Mouse (Mus musculus): ENCODE results near the gene Mras. TPM values are rescaled to one million over a fixed set of nuclear protein-coding genes. Genes with fewer than 3 reads are reported as not detected.

The Mras gene
- total RNA-seq, 1 experiment from 2014 or later = 0.47 TPM

- no peak for ATAC-seq (ENCODE audit: extremely low read depth, insufficient number of reproducible peaks, low FRiP score, poor library complexity, severe bottlenecking)
Measured at GRCm38 (mm10) chr9:99382556-99382955, 54.6 kb downstream of the Mras start.

- no peak for ATAC-seq (ENCODE audit: extremely low read depth, insufficient number of reproducible peaks, low FRiP score, poor library complexity, severe bottlenecking)
Measured at GRCm38 (mm10) chr9:99379194-99379593, 58.0 kb downstream of the Mras start.

- ATAC-seq (ENCODE audit: extremely low read depth, insufficient number of reproducible peaks, low FRiP score, poor library complexity, severe bottlenecking) = no peak
Measured at GRCm38 (mm10) chr9:99376591-99377418, 60.4 kb downstream of the Mras start.

- no peak for ATAC-seq (ENCODE audit: extremely low read depth, insufficient number of reproducible peaks, low FRiP score, poor library complexity, severe bottlenecking)
Measured at GRCm38 (mm10) chr9:99368431-99368830, 68.8 kb downstream of the Mras start.

GRCm38 (mm10) chr9:99365906-99366305 is 71.3 kb downstream of the Mras start:
- no peak for ATAC-seq (ENCODE audit: extremely low read depth, insufficient number of reproducible peaks, low FRiP score, poor library complexity, severe bottlenecking)

- ATAC-seq (ENCODE audit: extremely low read depth, insufficient number of reproducible peaks, low FRiP score, poor library complexity, severe bottlenecking) = no peak
Measured at GRCm38 (mm10) chr9:99363076-99363475, 74.1 kb downstream of the Mras start.

DNA sequence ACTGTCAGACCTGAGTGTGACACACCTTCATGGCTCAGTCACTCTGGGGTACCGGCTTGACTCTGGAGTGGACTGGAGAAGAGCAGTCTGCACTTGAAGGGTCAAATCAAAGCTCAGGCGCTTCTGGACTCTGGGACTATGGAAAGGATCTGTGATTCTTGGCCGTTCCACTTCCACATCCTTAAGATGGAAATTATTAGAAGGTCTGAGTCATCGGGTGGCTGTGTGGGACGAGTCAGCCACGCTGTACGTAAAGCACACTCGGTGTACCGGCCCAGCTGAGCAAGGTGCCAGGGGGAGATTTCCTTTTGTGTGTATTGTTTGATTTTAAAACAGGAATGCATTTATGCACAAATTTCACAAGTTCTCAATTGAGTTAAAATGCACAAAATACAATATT is 75.2 kb downstream of the Mras start:
- no peak for ATAC-seq (ENCODE audit: extremely low read depth, insufficient number of reproducible peaks, low FRiP score, poor library complexity, severe bottlenecking)

DNA sequence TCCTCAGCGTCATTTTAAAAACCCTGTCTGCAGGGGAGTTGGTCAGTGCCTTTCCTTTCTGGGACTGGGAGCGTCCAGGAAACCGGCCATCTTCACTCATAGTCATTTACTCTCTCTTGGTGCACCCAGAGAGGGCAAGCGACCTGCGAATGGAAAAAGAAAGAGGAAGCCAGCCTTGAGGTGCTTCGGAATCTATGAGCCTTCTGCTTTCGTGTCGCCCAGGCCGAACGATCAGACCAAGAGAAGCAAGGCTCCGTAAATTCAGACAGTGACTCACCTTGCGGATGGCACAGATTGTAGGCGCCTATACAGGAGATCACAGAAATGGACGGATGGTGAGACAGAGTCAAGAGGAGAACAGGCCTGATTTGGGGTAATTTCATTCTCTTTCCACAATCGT is 78.2 kb downstream of the Mras start:
- no peak for ATAC-seq (ENCODE audit: extremely low read depth, insufficient number of reproducible peaks, low FRiP score, poor library complexity, severe bottlenecking)

GRCm38 (mm10) chr9:99357921-99358692 is 79.1 kb downstream of the Mras start, which contains the start of gene Esyt3:
Gene Esyt3, minus strand, starts transcription at chr9:99358557.
- no peak for ATAC-seq (ENCODE audit: extremely low read depth, insufficient number of reproducible peaks, low FRiP score, poor library complexity, severe bottlenecking)

DNA sequence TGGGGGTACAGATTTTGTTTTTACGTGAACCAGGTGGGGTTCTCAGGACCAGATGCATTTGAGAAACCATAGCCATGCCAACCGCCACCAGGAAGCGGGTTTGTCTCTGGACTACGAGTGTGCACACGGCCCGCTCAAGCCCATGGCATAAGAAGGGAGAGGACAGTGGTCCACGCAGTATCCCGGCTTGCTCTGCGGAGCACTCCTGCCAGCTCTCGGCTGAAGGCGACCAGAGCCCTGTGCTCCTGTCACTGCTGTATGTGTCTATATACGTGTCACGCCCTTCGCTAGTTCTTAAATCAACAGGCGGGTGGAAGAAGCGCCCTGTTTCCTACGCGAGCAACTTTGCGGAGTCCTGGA is 79.6 kb downstream of the Mras start:
- ATAC-seq (ENCODE audit: extremely low read depth, insufficient number of reproducible peaks, low FRiP score, poor library complexity, severe bottlenecking) = no peak

GRCm38 (mm10) chr9:99355971-99356370 is 81.2 kb downstream of the Mras start:
- ATAC-seq (ENCODE audit: extremely low read depth, insufficient number of reproducible peaks, low FRiP score, poor library complexity, severe bottlenecking) = no peak

GRCm38 (mm10) chr9:99354796-99355195 is 82.4 kb downstream of the Mras start:
- ATAC-seq (ENCODE audit: extremely low read depth, insufficient number of reproducible peaks, low FRiP score, poor library complexity, severe bottlenecking) = no peak

DNA sequence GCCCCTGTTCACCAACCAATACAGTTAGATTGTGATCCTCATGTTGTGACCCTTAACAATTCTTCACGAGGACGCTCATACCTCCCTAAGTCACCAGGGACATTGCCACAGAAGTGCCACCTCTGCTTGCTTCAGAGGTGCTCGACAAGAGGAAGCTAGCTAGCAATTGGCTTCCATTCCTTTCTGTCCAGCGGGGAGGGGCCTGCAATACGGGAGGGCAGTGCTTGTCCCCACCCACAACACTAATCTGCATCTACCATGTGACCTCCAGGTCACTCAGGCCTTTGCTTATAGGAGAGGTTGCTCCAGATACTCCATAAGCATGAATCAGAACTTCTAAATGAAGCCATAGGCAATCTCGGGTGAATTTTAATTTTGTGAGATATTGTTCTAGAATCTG is 83.8 kb downstream of the Mras start:
- ATAC-seq (ENCODE audit: extremely low read depth, insufficient number of reproducible peaks, low FRiP score, poor library complexity, severe bottlenecking) = no peak

GRCm38 (mm10) chr9:99352964-99353363 is 84.2 kb downstream of the Mras start:
- no peak for ATAC-seq (ENCODE audit: extremely low read depth, insufficient number of reproducible peaks, low FRiP score, poor library complexity, severe bottlenecking)

- ATAC-seq (ENCODE audit: extremely low read depth, insufficient number of reproducible peaks, low FRiP score, poor library complexity, severe bottlenecking) = no peak
Measured at GRCm38 (mm10) chr9:99345351-99345792, 91.8 kb downstream of the Mras start.

DNA sequence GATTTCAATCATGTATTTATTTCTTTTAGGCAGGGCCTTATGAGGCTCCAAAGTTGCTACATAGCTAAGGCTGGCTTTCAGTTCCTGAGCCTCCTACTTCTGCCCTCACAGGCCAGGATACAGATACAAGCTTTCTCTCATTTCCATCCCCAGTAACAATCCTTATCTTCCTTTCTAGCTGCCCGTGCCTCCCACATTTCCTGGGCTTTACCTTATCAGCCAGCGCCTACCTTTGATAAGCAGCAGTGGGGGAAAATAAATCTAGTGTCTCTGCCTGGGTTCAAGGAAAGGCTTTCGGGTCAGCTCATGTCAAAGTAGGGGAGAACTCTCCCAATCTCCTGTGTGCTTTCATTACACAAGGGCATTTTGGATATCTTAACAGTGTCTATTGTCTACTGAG is 95.6 kb downstream of the Mras start:
- ATAC-seq (ENCODE audit: extremely low read depth, insufficient number of reproducible peaks, low FRiP score, poor library complexity, severe bottlenecking) = no peak

GRCm38 (mm10) chr9:99340126-99340525 is 97.1 kb downstream of the Mras start:
- no peak for ATAC-seq (ENCODE audit: extremely low read depth, insufficient number of reproducible peaks, low FRiP score, poor library complexity, severe bottlenecking)

DNA sequence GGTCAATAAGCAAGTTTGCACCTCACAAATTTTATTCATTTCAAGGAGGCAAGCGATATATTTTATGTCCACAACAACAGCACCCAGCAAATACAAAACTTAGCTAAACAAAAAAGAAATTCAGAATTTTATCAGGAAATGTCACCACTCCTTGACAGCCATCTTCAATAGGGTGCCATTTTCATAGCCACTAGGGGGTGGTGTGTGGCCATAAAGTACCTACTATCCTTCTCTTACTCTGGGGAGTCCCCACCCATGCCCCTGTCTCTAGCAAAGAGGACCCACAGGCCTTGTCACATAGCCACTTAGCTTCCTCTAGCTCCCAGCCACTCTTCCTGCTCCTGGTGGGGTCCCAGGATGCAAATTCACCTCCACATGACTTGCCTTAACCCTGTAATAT is 98.0 kb downstream of the Mras start:
- ATAC-seq (ENCODE audit: extremely low read depth, insufficient number of reproducible peaks, low FRiP score, poor library complexity, severe bottlenecking) = no peak

- ATAC-seq (ENCODE audit: extremely low read depth, insufficient number of reproducible peaks, low FRiP score, poor library complexity, severe bottlenecking) = no peak
Measured at GRCm38 (mm10) chr9:99338293-99338692, 98.9 kb downstream of the Mras start.

GRCm38 (mm10) chr9:99336538-99336937 is 100.6 kb downstream of the Mras start:
- no peak for ATAC-seq (ENCODE audit: extremely low read depth, insufficient number of reproducible peaks, low FRiP score, poor library complexity, severe bottlenecking)

Measured in neutrophil, adult 5-6 weeks (primary cell).